Mouse (Mus musculus) olfactory bulb, adult 2 months (tissue): Measurements from ENCODE around the gene Olfr453.

ENCODE experiments used
- CTCF ChIP-seq: fragments of 200-500 bp; IDR thresholded peaks from 2 replicates; pipeline ENCODE4 v1.5.1; 2012; ENCODE audit warnings: low read depth, mild to moderate bottlenecking, low read length, moderate library complexity; ENCODE audit not compliant: insufficient read depth
- POLR2A ChIP-seq: fragments of 200-500 bp; IDR thresholded peaks from 2 replicates; pipeline ENCODE4 v1.6.1; 2012; ENCODE audit warnings: mild to moderate bottlenecking, low read depth, low read length, moderate library complexity; ENCODE audit not compliant: insufficient read depth

- TF ChIP-seq POLR2A (peak; percentile 67), CTCF (no peak)
Observed at GRCm38 (mm10) chr6:42709291-42710211, 29.6 kb upstream of the Olfr453 start, which contains the start of gene Tcaf1.
